Mouse (Mus musculus) monocyte, adult 2 months (primary cell): ENCODE data around the gene Gm5105.

Experiments
- DNase-seq, 2 experiments: peaks; one replicate each; pipeline ENCODE4 v3.0.0; 2022; ENCODE audit warnings: low spot score in 2 of 2, low read depth in 1 of 2

Gm5105 gene

GRCm38 (mm10) chr3:138067288-138067687 lies at the start of gene Gm5105:
Gene Gm5105 (minus strand): TSS chr3:138067388.
- no peak for DNase-seq

- DNase-seq: no peak
These were observed 49.7 kb upstream of the Gm5105 start for GRCm38 (mm10) chr3:138116871-138117270.

- DNase-seq: no peak
These were observed 46.9 kb upstream of the Gm5105 start for GRCm38 (mm10) chr3:138114106-138114505.

- DNase-seq: no peak
These were observed 44.0 kb upstream of the Gm5105 start for GRCm38 (mm10) chr3:138110910-138111782.

- DNase-seq: no peak
These were observed 39.7 kb upstream of the Gm5105 start for GRCm38 (mm10) chr3:138106887-138107286.

- no peak for DNase-seq
These were observed 37.9 kb upstream of the Gm5105 start for GRCm38 (mm10) chr3:138105056-138105455.

- DNase-seq: no peak
These were observed 36.5 kb upstream of the Gm5105 start for GRCm38 (mm10) chr3:138103690-138104089.

GRCm38 (mm10) chr3:138101936-138102335 lies 34.7 kb upstream of the Gm5105 start:
- DNase-seq: no peak

- no peak for DNase-seq
These were observed 30.5 kb upstream of the Gm5105 start for GRCm38 (mm10) chr3:138097718-138098117.

- DNase-seq: no peak
These were observed 29.3 kb upstream of the Gm5105 start for GRCm38 (mm10) chr3:138096263-138097028.

- DNase-seq: no peak
These were observed 28.5 kb upstream of the Gm5105 start for GRCm38 (mm10) chr3:138095718-138096117.

- no peak for DNase-seq
These were observed 28.1 kb upstream of the Gm5105 start for GRCm38 (mm10) chr3:138095301-138095700.

- no peak for DNase-seq
These were observed 16.7 kb upstream of the Gm5105 start for GRCm38 (mm10) chr3:138083896-138084295.

GRCm38 (mm10) chr3:138083073-138083637 lies 16.0 kb upstream of the Gm5105 start:
- no peak for DNase-seq

GRCm38 (mm10) chr3:138078701-138079100 lies 11.5 kb upstream of the Gm5105 start:
- DNase-seq: no peak

GRCm38 (mm10) chr3:138077476-138078340 lies 10.5 kb upstream of the Gm5105 start:
- DNase-seq: no peak

GRCm38 (mm10) chr3:138075209-138075608 lies 8.0 kb upstream of the Gm5105 start:
- DNase-seq: no peak

GRCm38 (mm10) chr3:138074214-138074613 lies 7.0 kb upstream of the Gm5105 start:
- no peak for DNase-seq

GRCm38 (mm10) chr3:138071476-138072073 lies 4.4 kb upstream of the Gm5105 start:
- no peak for DNase-seq

- no peak for DNase-seq
These were observed 3.8 kb upstream of the Gm5105 start for GRCm38 (mm10) chr3:138071004-138071403.
